Mouse (Mus musculus): ENCODE measurements around the gene Il1rl1.

Il1rl1 gene

GRCm38 (mm10) chr1:40428910-40429675, at the start of gene Il1rl1:
Gene Il1rl1, plus strand, starts transcription at chr1:40429570.
- no peak for DNase-seq

GRCm38 (mm10) chr1:40380111-40380510, 49.3 kb upstream of the Il1rl1 start:
- DNase-seq = peak in 1 of 2 experiments; percentile 61

- no peak for DNase-seq
Observed at GRCm38 (mm10) chr1:40380990-40381389, 48.4 kb upstream of the Il1rl1 start.

DNA sequence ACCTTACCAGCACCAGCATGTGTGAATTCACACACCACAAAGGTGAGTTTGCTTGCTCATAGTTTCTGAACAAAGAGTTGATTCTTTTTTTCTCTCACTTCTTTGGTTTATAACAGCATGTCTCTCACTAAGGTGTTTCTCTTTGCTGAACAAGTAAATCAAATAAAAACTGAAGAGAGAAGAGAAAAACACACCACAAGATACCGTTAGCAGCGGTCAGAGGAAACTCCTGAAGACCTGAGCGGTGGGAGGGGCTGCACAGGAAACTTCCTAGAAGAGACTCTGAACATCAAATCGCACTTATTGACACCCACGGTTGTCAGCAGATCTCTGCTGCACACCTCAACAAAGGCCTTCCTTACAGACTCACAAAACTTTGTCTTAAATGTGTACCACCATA, 46.5 kb upstream of the Il1rl1 start:
- no peak for DNase-seq

GRCm38 (mm10) chr1:40384931-40385545, 44.3 kb upstream of the Il1rl1 start:
- no peak for DNase-seq

GRCm38 (mm10) chr1:40391374-40391773, 38.0 kb upstream of the Il1rl1 start:
- DNase-seq = no peak

DNA sequence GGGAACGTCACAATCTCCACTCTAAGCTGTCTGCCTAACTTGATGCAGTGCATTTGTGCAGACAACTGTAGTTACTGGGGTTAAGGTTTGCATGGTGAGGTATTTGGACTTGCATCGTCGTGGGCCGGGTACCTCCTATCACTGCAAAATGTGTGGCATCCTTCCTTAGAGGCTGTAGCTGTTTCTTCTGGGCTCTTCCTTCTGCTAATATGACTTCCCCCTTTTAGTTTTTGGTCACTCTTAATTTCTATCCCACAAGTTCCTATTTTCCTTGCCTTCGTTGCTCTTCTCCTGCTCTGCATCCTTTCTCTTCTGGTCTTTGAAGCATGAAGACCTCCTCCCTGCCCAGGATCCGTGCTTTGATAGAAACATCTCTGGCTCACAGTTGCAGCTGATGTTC, 36.8 kb upstream of the Il1rl1 start:
- no peak for DNase-seq

- DNase-seq = no peak
Observed at GRCm38 (mm10) chr1:40393214-40393613, 36.2 kb upstream of the Il1rl1 start.

- DNase-seq = no peak
Observed at GRCm38 (mm10) chr1:40399639-40400038, 29.7 kb upstream of the Il1rl1 start.

- no peak for DNase-seq
Observed at GRCm38 (mm10) chr1:40404682-40405081, 24.7 kb upstream of the Il1rl1 start.

DNA sequence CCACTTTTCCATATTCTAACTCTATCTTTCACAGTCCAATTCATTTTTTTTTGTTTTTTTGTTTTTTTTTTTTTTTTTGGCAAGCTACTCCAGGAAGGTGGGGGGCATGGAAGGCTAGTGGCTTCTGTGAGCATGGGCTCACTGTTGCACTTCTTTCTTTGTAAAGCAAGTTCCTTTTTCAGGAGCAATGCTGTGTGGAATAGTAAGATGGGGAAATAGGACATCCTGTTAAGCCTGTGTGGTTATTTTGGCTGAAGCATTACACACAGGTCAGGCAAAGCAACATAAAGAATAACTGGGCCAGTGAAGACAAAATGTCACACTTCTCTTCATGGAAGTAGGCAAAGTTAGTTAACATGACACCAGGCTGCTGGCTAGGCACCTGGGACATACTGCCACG, 19.5 kb upstream of the Il1rl1 start:
- no peak for DNase-seq

DNA sequence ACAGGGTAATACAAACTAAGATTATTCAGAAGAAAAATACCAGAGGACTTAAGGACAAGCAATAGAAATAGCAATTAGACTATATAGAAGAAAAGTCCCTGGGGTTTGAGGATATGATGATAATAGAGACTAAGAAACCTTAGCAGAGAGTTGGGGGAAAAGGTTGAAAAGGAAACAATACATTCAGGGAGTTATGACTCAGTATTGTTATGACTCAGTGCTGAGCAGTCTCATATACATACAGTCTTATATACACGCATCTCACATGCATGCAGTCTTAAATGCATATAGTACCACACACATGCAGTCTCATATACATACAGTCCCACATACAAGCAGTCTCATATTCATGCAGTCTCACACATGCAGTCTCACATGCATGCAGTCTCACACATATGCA, 16.3 kb upstream of the Il1rl1 start:
- DNase-seq = no peak

GRCm38 (mm10) chr1:40414276-40414675, 15.1 kb upstream of the Il1rl1 start:
- DNase-seq = no peak

GRCm38 (mm10) chr1:40414863-40415656, 14.3 kb upstream of the Il1rl1 start:
- DNase-seq = no peak

GRCm38 (mm10) chr1:40417034-40417433, 12.3 kb upstream of the Il1rl1 start:
- DNase-seq = no peak

GRCm38 (mm10) chr1:40418512-40418911, 10.9 kb upstream of the Il1rl1 start:
- no peak for DNase-seq

DNA sequence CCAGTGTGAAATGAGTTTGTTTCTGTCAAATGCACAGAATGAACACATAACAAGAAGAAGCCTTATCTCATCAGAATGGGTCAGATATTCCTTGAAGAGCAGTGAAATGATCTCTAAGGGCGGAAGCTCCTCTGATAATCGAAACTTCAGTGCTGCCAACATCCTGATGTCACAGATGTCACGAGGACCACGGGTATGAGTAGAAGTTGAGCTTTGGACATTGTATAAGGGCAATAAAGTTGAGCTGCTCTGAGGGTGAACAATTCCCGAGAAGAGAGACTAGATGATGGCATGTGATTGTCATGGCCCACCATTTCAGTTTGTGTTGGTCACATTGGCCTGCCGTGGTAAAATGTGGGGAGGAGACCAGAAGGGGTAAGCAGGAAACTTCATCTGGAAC, 5.5 kb upstream of the Il1rl1 start:
- DNase-seq = no peak

DNA sequence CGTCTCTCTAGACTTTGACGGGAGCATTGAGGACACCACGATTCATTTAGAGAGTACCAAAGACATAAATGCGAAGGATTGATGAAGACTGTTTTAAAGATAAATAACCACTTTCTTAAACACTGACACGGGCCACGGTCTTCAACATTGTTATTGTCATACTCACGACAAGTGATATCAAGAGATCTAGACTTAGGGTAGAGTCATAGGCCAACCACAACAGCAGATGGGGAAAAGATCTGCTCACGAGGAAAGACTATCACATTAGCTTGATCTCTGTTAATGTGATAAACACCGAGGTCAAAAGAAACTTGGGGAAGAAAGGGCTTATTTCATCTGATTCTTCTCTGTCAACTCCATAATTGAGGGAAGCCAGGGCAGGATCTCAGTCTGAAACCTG, 2.1 kb upstream of the Il1rl1 start:
- no peak for DNase-seq

DNA sequence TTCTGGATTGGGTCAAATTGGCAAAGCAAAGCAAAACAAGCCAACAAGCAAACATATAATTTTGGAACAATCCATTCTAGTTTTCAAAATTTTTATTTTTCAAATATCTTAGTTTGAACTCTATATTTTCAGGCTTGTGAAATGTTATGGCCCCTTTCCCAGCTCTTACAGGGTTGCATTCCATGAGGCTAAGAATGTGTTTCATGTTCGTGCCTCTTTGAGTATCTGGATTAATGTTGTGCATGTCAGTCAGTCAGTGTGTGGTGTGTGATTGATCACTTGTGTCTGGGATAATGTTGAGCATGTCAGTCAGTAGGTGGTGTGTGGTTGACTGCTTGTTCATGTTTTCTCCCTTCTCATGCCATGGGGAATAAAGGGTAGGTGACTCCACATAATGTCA, 1.5 kb upstream of the Il1rl1 start:
- no peak for DNase-seq

GRCm38 (mm10) chr1:40430143-40430834, 919 bp downstream of the Il1rl1 start:
- no peak for DNase-seq

GRCm38 (mm10) chr1:40432169-40432568, 2.8 kb downstream of the Il1rl1 start:
- DNase-seq = no peak

DNA sequence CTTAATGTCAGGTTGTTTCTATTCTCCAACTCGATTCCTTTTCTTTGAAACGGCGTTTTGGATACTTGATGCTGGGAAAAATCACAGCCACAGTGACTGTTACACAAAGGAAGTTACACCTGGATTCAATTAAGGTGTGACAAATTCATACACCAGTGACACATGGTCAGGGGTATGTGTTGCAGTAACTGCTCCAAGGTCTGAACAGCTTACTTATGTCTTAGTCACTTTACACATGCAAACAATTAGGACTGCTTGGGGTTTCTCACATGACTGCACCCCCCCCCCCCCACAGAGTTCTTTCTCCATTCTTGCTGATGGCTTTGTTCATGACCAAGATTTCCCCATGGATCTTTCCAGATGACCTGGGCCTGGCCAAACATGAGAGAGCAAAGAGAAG, 6.6 kb downstream of the Il1rl1 start:
- DNase-seq = no peak

GRCm38 (mm10) chr1:40437340-40437739, 8.0 kb downstream of the Il1rl1 start:
- DNase-seq = no peak
